Mouse (Mus musculus) brain, adult 2 months (tissue): Measurements from ENCODE around the gene Prss50.

ENCODE experiments used
- DNase-seq: peaks from one replicate; pipeline ENCODE4 v3.0.0; 2011; ENCODE audit warnings: low read depth, low spot score

Gene Prss50

GRCm38 (mm10) chr9:110874660-110875191 is 17.0 kb downstream of the Prss50 start:
- DNase-seq = no peak

- no peak for DNase-seq
These were observed 17.5 kb downstream of the Prss50 start for GRCm38 (mm10) chr9:110875288-110875695.

GRCm38 (mm10) chr9:110877353-110877752 is 19.6 kb downstream of the Prss50 start:
- no peak for DNase-seq

GRCm38 (mm10) chr9:110877888-110878287 is 20.1 kb downstream of the Prss50 start:
- DNase-seq = peak; percentile 23

- peak; percentile 22 for DNase-seq
These were observed 21.6 kb downstream of the Prss50 start, which contains the start of gene Als2cl for GRCm38 (mm10) chr9:110879191-110879920. Als2cl (plus strand) TSS chr9:110879870.

GRCm38 (mm10) chr9:110879998-110880561 is 22.3 kb downstream of the Prss50 start, which contains the start of gene Tmie:
Tmie (minus strand) TSS chr9:110880113.
- DNase-seq = peak; percentile 27

GRCm38 (mm10) chr9:110880772-110881171 is 23.0 kb downstream of the Prss50 start:
- no peak for DNase-seq

- no peak for DNase-seq
These were observed 24.2 kb downstream of the Prss50 start for GRCm38 (mm10) chr9:110881953-110882352.

GRCm38 (mm10) chr9:110887388-110888303 is 29.9 kb downstream of the Prss50 start:
- no peak for DNase-seq

- DNase-seq = no peak
These were observed 31.2 kb downstream of the Prss50 start for GRCm38 (mm10) chr9:110888935-110889334.

GRCm38 (mm10) chr9:110890026-110890783 is 32.4 kb downstream of the Prss50 start:
- DNase-seq = no peak

GRCm38 (mm10) chr9:110891077-110891828 is 33.5 kb downstream of the Prss50 start:
- DNase-seq = no peak

GRCm38 (mm10) chr9:110892552-110892951 is 34.8 kb downstream of the Prss50 start:
- DNase-seq = peak; percentile 23

- DNase-seq = no peak
These were observed 35.7 kb downstream of the Prss50 start for GRCm38 (mm10) chr9:110893429-110893828.

GRCm38 (mm10) chr9:110895507-110895906 is 37.7 kb downstream of the Prss50 start:
- no peak for DNase-seq

- DNase-seq = no peak
These were observed 38.2 kb downstream of the Prss50 start for GRCm38 (mm10) chr9:110895994-110896393.

- no peak for DNase-seq
These were observed 38.8 kb downstream of the Prss50 start for GRCm38 (mm10) chr9:110896595-110896994.

GRCm38 (mm10) chr9:110899451-110900008 is 41.8 kb downstream of the Prss50 start:
- no peak for DNase-seq

- no peak for DNase-seq
These were observed 43.4 kb downstream of the Prss50 start for GRCm38 (mm10) chr9:110901204-110901603.

GRCm38 (mm10) chr9:110902271-110902670 is 44.5 kb downstream of the Prss50 start:
- no peak for DNase-seq
